Mouse (Mus musculus) erythroblast, embryonic 14.5 days (primary cell): Measurements from ENCODE around the gene Mroh2b. TPM values are rescaled to one million over a fixed set of nuclear protein-coding genes. Genes with fewer than 3 reads are reported as not detected.

Experiments used
- H3K27me3 ChIP-seq: 2 replicates; pipeline ENCODE4 v1.6.1; 2012; ENCODE audit warnings: inconsistent platforms; ENCODE audit not compliant: control insufficient read depth
- H3K36me3 ChIP-seq: 2 replicates; pipeline ENCODE4 v1.6.1; 2012; ENCODE audit warnings: mild to moderate bottlenecking, inconsistent platforms; ENCODE audit not compliant: control insufficient read depth
- H3K4me1 ChIP-seq: 2 replicates; pipeline ENCODE4 v1.6.1; 2012; ENCODE audit warnings: inconsistent platforms; ENCODE audit not compliant: control insufficient read depth
- H3K4me3 ChIP-seq: replicated peaks from 2 replicates; pipeline ENCODE3; 2012; ENCODE audit warnings: moderate library complexity, mild to moderate bottlenecking, inconsistent platforms
- H3K9me3 ChIP-seq: 2 replicates; pipeline ENCODE4 v1.6.1; 2012; ENCODE audit warnings: low read length, inconsistent platforms, mixed read lengths; ENCODE audit not compliant: control insufficient read depth
- GATA1 ChIP-seq: IDR thresholded peaks from 2 replicates; pipeline ENCODE4 v1.6.1; 2012; ENCODE audit warnings: low read length, inconsistent platforms, mixed read lengths
- TAL1 ChIP-seq: IDR thresholded peaks from 3 replicates; pipeline ENCODE4 v1.6.1; 2012; ENCODE audit warnings: low read length, inconsistent platforms, mixed read lengths
- polyA plus RNA-seq: library from polyadenylated mRNA; stranded (reverse); fragments of >175 nt; gene quantifications from 2 replicates; pipeline ENCODE4 v1.2.3, GENCODE M21; 2012

Gene Mroh2b
- not detected in 2 replicates for polyA plus RNA-seq

- Histone ChIP-seq H3K4me3 (no peak within 1 kb of the TSS), H3K9me3 (0 out of 2 replicates have a peak, but pooled peaks cover 2% of the 10 kb centered on the region), H3K4me1 (no peaks in the 10 kb centered on the region), H3K36me3 (no peaks in the 10 kb centered on the region), H3K27me3 (no peaks in the 10 kb centered on the region)
- TF ChIP-seq TAL1 (no peak), GATA1 (no peak)
Measured at GRCm38 (mm10) chr15:4898437-4898836, at the start of gene Mroh2b. Gene Mroh2b (plus strand): TSS chr15:4898737.

GRCm38 (mm10) chr15:4850015-4850414 is 48.5 kb upstream of the Mroh2b start:
- no peaks in the 10 kb centered on the region for H3K27me3 ChIP-seq
- H3K36me3 ChIP-seq, result no peaks in the 10 kb centered on the region
- TF ChIP-seq TAL1, result no peak
- no peak for TF ChIP-seq GATA1
- no peak overlapping the region for H3K4me3 ChIP-seq
- no peaks in the 10 kb centered on the region for H3K9me3 ChIP-seq
- no peaks in the 10 kb centered on the region for H3K4me1 ChIP-seq

- H3K4me1 ChIP-seq, result no peaks in the 10 kb centered on the region
- H3K36me3 ChIP-seq, result no peaks in the 10 kb centered on the region
- H3K4me3 ChIP-seq, result no peak overlapping the region
- TF ChIP-seq TAL1 (no peak), GATA1 (no peak)
- peaks cover 2% of the 10 kb centered on the region; the same call in 1 of the 2 replicates for H3K9me3 ChIP-seq
- H3K27me3 ChIP-seq, result no peaks in the 10 kb centered on the region
Measured at GRCm38 (mm10) chr15:4894962-4895361, 3.6 kb upstream of the Mroh2b start.

GRCm38 (mm10) chr15:4934731-4935130 is 36.2 kb downstream of the Mroh2b start:
- H3K36me3 ChIP-seq, result no peaks in the 10 kb centered on the region
- no peak overlapping the region for H3K4me3 ChIP-seq
- no peak for TF ChIP-seq TAL1
- TF ChIP-seq GATA1, result no peak
- no peaks in the 10 kb centered on the region for H3K4me1 ChIP-seq
- H3K9me3 ChIP-seq, result no peaks in the 10 kb centered on the region; the same call in 1 of the 2 replicates
- H3K27me3 ChIP-seq, result no peaks in the 10 kb centered on the region

GRCm38 (mm10) chr15:4973355-4973754 is 74.8 kb downstream of the Mroh2b start:
- Histone ChIP-seq H3K27me3 (no peaks in the 10 kb centered on the region), H3K4me1 (no peaks in the 10 kb centered on the region), H3K4me3 (no peak overlapping the region), H3K9me3 (no peaks in the 10 kb centered on the region), H3K36me3 (no peaks in the 10 kb centered on the region)
- no peak for TF ChIP-seq TAL1
- TF ChIP-seq GATA1, result no peak

DNA sequence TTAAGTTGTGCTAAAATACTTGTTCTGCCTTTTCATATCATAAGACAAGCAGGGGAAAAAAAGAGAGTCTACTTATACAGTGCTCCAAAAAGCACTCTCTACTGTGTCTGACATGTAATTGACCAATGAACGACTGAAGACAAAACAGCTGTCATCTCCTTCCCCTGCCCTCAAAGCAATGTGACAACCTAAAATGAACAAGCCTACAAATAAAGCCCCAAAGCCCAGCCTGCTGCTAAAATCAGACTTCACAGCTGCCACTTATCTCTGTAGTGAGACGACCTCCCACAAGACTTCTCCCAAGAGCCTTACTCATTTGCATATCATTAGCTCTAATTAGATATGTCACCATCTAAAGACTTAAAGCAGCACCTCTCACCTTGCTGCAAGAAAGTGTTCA is 104.4 kb downstream of the Mroh2b start:
- no peaks in the 10 kb centered on the region for H3K27me3 ChIP-seq
- H3K4me1 ChIP-seq, result no peaks in the 10 kb centered on the region
- no peaks in the 10 kb centered on the region for H3K9me3 ChIP-seq
- no peak overlapping the region for H3K4me3 ChIP-seq
- TF ChIP-seq TAL1 (no peak), GATA1 (no peak)
- no peaks in the 10 kb centered on the region for H3K36me3 ChIP-seq

DNA sequence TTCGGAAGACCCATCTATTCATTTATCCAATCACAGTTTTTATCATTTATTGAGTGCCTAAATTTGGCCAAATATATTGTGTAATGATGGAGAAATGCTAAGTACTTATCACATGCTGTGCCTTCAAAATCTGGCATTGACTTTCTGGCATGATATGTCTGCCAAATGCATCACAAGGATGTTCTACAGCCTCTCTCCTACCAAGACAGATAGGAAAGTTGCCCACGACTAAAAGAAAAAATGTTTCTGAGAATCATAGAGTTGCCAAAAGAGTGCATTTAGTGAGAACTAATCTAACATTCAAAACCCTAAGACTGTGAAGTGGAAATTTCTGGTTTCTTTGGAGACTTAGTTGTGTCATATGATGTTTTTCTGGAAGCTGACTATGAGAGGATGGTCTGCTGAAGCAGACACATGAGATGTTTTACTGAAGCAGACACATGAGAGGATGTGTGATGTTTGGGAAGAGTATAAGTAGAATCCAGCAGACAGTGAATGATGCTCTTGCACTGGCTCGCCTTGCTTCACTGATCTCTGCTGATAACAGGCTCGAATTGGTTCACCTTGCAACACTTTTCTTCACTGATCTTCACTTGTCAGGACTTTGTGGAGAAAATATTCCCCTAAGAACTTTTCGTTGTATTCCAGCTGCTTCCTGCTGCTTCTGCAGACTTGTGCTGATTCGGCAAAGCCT is 105.1 kb downstream of the Mroh2b start:
- TF ChIP-seq TAL1, result no peak
- no peak for TF ChIP-seq GATA1
- H3K36me3 ChIP-seq, result no peaks in the 10 kb centered on the region

GRCm38 (mm10) chr15:5009644-5010107 is 111.1 kb downstream of the Mroh2b start:
- Histone ChIP-seq H3K9me3 (no peaks in the 10 kb centered on the region), H3K36me3 (no peaks in the 10 kb centered on the region), H3K27me3 (no peaks in the 10 kb centered on the region), H3K4me1 (no peaks in the 10 kb centered on the region), H3K4me3 (no peak overlapping the region)
- TF ChIP-seq TAL1 (no peak), GATA1 (no peak)

More for the DNA sequence above, 105.1 kb downstream of the Mroh2b start:
- no peaks in the 10 kb centered on the region for H3K4me1 ChIP-seq
- H3K27me3 ChIP-seq, result no peaks in the 10 kb centered on the region
- H3K4me3 ChIP-seq, result no peak overlapping the region
- H3K9me3 ChIP-seq, result no peaks in the 10 kb centered on the region

Other genes starting within 250 kb of the Mroh2b start
- not detected in 2 replicates for gene C6, start 171.6 kb upstream of the Mroh2b start, polyA plus RNA-seq
- gene C7, start 165.0 kb downstream of the Mroh2b start, polyA plus RNA-seq, result not detected in 2 replicates
- gene Card6, start 209.8 kb downstream of the Mroh2b start, polyA plus RNA-seq, result 0.01 TPM in 2 replicates
- gene Rpl37, start 217.9 kb downstream of the Mroh2b start, polyA plus RNA-seq, result 12.6 and 13.1 TPM in 2 replicates
- 0.23 and 0.25 TPM in 2 replicates for gene Prkaa1, start 245.1 kb downstream of the Mroh2b start, polyA plus RNA-seq